Mouse (Mus musculus) limb, embryonic 14.5 days (tissue): Measurements from ENCODE around the gene Micu1. TPM values are rescaled to one million over a fixed set of nuclear protein-coding genes. Genes with fewer than 3 reads are reported as not detected.

Experiments used
- ATAC-seq: fragments of 200-750 bp; cut with Nextera tagmentation; 2 replicates; pipeline ENCODE4 v1.8.0; 2017; ENCODE audit warnings: low read depth, moderate number of reproducible peaks, moderate TSS enrichment; ENCODE audit not compliant: low FRiP score
- DNase-seq: peaks from one replicate; pipeline ENCODE4 v3.0.0-alpha.2; 2015; ENCODE audit warnings: low spot score
- H3K27ac ChIP-seq: fragments of 300-500 bp; sonication (generic); replicated peaks from 2 replicates; pipeline ENCODE4 v1.5.1; 2014; ENCODE audit warnings: low read depth, mild to moderate bottlenecking, low read length, moderate library complexity, mixed read lengths
- H3K27me3 ChIP-seq: fragments of 300-500 bp; sonication (generic); 2 replicates; pipeline ENCODE4 v1.6.1; 2014; ENCODE audit warnings: low read length, mixed read lengths; ENCODE audit not compliant: control insufficient read depth, insufficient read depth
- H3K36me3 ChIP-seq: fragments of 300-500 bp; sonication (generic); 2 replicates; pipeline ENCODE4 v1.6.1; 2014; ENCODE audit warnings: mild to moderate bottlenecking, low read length, moderate library complexity, mixed read lengths; ENCODE audit not compliant: control insufficient read depth, insufficient read depth
- H3K4me1 ChIP-seq: fragments of 300-500 bp; sonication (generic); 2 replicates; pipeline ENCODE4 v1.6.1; 2014; ENCODE audit warnings: antibody characterized with exemption, low read length, mixed read lengths; ENCODE audit not compliant: control insufficient read depth, insufficient read depth
- H3K4me2 ChIP-seq: fragments of 300-500 bp; sonication (generic); replicated peaks from 2 replicates; pipeline ENCODE4 v1.6.1; 2014; ENCODE audit warnings: low read depth, mild to moderate bottlenecking, low read length, moderate library complexity; ENCODE audit not compliant: severe bottlenecking
- H3K4me3 ChIP-seq: fragments of 300-500 bp; sonication (generic); replicated peaks from 2 replicates; pipeline ENCODE4 v1.5.1; 2014; ENCODE audit warnings: low read length
- H3K9ac ChIP-seq: fragments of 300-500 bp; sonication (generic); 2 replicates; pipeline ENCODE4 v1.6.1; 2014; ENCODE audit warnings: mild to moderate bottlenecking, low read depth, low read length, moderate library complexity; ENCODE audit not compliant: severe bottlenecking
- H3K9me3 ChIP-seq: fragments of 300-500 bp; sonication (generic); 2 replicates; pipeline ENCODE4 v1.6.1; 2016; ENCODE audit warnings: low read length; ENCODE audit not compliant: control insufficient read depth
- POLR2A ChIP-seq: fragments of 200-500 bp; IDR thresholded peaks from 2 replicates; pipeline ENCODE4 v1.8.0; 2012; ENCODE audit warnings: inconsistent platforms, mild to moderate bottlenecking, moderate library complexity, borderline replicate concordance; ENCODE audit not compliant: insufficient read depth, insufficient read length; ENCODE audit errors: extremely low read depth
- WGBS: fragments of 180-500 bp; shearing (Covaris S2); extraction: QIAGEN DNeasy Blood & Tissue Kit; methylation state at CpG from one replicate; pipeline ENCODE4 v1.1.7; 2014; 5-methylcytosine and 5-hydroxymethylcytosine counted together
- polyA plus RNA-seq, 2 experiments: library from polyadenylated mRNA; depleted of rRNA in 1 of 2; stranded (reverse) in 1 of 2; unstranded in 1 of 2; fragments of >200 nt; fragmentation: Nextera tagmentation in 1 of 2; extraction: Ambion mirVana in 1 of 2; gene quantifications; 2 replicates each; pipeline versions ENCODE4 v1.2.1 to v1.2.3; 2012 to 2014

The Micu1 gene
- polyA plus RNA-seq, 2 experiments: 81.9 to 93.7 TPM

DNA sequence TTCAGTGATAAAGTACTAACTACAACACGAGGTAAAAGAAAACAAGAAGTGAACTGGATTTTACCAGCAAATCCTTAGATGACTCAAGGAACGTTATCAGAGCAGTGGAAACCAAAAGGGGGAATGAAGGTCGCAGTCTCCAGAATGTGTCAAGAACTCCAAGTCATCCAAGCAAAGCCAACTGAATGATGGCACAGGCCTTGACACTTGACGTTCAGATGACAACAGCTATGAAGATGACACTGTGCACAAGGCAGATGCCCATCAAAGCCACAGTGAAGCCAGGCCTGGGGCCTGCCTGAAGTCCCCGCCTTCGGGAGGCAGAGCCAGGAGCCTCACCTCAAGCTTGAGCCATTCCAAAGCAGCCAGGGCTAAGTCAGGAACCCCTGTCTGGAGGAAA, 62.5 kb downstream of the Micu1 start:
- no peaks in the 10 kb centered on the region for H3K27me3 ChIP-seq
- no peak for TF ChIP-seq POLR2A
- no peak overlapping the region for H3K27ac ChIP-seq
- H3K4me3 ChIP-seq: no peak overlapping the region
- H3K4me2 ChIP-seq: no peak overlapping the region
- DNase-seq (no peak), ATAC-seq (no peak)
- WGBS: 94% methylated on average over 6 of the region's 6 CpGs
- H3K9ac ChIP-seq: no peak overlapping the region
- no peaks in the 10 kb centered on the region for H3K4me1 ChIP-seq
- H3K9me3 ChIP-seq: no peaks in the 10 kb centered on the region
- H3K36me3 ChIP-seq: peaks cover 22% of the 10 kb centered on the region; the same call in 1 of the 2 replicates

GRCm38 (mm10) chr10:59768369-59769079, 66.2 kb downstream of the Micu1 start:
- Histone ChIP-seq H3K9ac (no peak overlapping the region), H3K36me3 (peaks cover 26% of the 10 kb centered on the region; the same call in 1 of the 2 replicates), H3K9me3 (no peaks in the 10 kb centered on the region), H3K4me1 (no peaks in the 10 kb centered on the region), H3K27ac (no peak overlapping the region), H3K27me3 (no peaks in the 10 kb centered on the region), H3K4me3 (no peak overlapping the region), H3K4me2 (no peak overlapping the region)
- TF ChIP-seq POLR2A: no peak
- WGBS: 76% methylated on average over 13 of the region's 13 CpGs
- no peak for ATAC-seq
- DNase-seq: no peak

DNA sequence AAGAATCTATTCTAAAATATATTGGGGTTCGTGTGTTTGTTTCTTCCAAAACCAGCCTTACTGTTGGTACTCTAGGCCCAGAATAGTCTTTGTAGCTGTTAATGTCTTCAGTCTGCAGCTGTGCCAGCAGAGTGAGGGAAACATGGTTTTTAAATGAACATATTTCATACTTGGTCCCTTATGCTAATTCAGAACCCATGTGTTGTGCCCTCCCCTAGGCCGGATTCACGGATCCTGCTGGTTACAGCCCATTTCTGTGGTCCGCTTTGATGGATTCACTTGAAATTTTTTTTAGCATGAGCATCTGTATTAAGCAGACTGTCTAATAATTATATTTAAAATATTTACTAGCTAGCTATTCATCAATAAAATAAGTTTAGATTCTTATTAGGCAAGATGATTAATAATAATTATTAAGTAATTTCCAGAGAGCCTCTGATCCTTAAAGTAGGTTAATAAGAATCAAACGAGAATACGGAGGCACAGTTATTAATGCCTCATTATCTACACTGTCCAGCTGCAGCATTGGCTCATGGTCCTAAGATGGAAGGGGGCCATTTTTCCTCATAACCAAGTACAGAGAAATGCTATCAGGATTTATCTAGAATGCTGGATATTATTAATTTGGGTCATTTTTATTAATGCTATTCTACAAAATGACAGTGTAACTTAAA, 69.2 kb downstream of the Micu1 start:
- H3K9me3 ChIP-seq: no peaks in the 10 kb centered on the region
- no peaks in the 10 kb centered on the region for H3K4me1 ChIP-seq
- H3K4me2 ChIP-seq: no peak overlapping the region
- DNase-seq: no peak
- H3K36me3 ChIP-seq: peaks cover 22% of the 10 kb centered on the region
- no peak overlapping the region for H3K9ac ChIP-seq
- H3K27me3 ChIP-seq: no peaks in the 10 kb centered on the region
- no peak overlapping the region for H3K27ac ChIP-seq
- no peak for TF ChIP-seq POLR2A
- 83% methylated on average over 6 of the region's 6 CpGs for WGBS
- ATAC-seq: no peak
- H3K4me3 ChIP-seq: no peak overlapping the region

DNA sequence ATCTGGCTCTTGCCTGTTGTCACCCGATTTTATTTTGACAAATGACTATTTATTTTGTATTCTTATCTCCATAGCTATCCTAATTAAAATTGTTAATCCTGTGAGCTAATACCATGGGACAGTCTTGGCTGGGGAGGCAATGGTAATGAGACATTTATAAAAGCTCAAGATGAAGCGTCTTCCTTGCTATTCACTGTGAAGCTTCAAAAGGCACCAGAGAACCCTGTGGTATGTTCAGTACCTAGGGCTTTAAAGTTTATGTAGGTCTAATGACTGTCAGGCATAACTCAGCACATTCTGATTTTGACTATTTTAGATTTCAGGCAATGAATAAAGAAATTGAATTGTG, 69.7 kb downstream of the Micu1 start:
- no peaks in the 10 kb centered on the region for H3K9me3 ChIP-seq
- ATAC-seq (no peak), DNase-seq (no peak)
- no peak overlapping the region for H3K9ac ChIP-seq
- 82% methylated on average over 2 of the region's 2 CpGs for WGBS
- H3K4me3 ChIP-seq: no peak overlapping the region
- no peak overlapping the region for H3K27ac ChIP-seq
- H3K4me2 ChIP-seq: no peak overlapping the region
- H3K36me3 ChIP-seq: peaks cover 23% of the 10 kb centered on the region
- no peaks in the 10 kb centered on the region for H3K27me3 ChIP-seq
- no peaks in the 10 kb centered on the region for H3K4me1 ChIP-seq
- no peak for TF ChIP-seq POLR2A

DNA sequence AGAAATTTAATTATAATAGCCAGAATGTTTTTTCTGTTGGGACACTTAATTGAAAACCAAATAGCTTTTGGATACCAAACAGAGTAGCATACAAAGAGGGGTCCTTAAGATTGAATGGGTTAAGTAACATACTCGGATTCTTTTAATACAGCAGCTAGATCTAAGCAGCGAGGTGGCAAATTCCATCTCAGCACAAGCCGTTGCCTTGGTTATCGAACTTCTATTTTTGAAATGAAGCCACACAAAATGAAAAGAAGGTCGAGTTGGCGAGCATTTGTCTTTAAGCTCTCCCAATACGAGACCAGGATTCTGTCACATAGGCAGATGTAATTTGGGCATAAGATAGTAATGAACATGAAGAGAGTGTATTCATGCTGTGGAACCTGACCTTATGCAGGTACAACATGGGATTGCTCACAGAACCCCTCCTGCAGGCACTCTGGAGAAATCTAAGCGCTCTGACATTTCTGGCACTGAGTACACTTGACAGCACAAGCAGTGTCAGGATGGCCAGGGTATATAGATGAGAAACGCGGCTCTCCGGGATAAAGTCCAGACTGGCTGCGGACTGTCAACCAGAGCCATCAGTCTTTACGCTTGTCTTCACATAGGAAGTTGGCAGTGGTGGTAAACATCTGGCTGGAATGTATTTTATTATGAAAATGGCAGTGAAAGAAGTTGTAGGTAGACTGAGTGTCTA, 71.3 kb downstream of the Micu1 start:
- whole genome bisulfite sequencing: 92% methylated on average over 13 of the region's 13 CpGs
- no peak for ATAC-seq
- TF ChIP-seq POLR2A: no peak

More for the DNA sequence above, 71.3 kb downstream of the Micu1 start:
- no peak overlapping the region for H3K4me3 ChIP-seq
- H3K36me3 ChIP-seq: peaks cover 23% of the 10 kb centered on the region
- H3K4me1 ChIP-seq: no peaks in the 10 kb centered on the region
- H3K9me3 ChIP-seq: no peaks in the 10 kb centered on the region
- no peak overlapping the region for H3K9ac ChIP-seq
- no peak overlapping the region for H3K27ac ChIP-seq
- DNase-seq: no peak
- H3K27me3 ChIP-seq: no peaks in the 10 kb centered on the region
- no peak overlapping the region for H3K4me2 ChIP-seq
